Mouse (Mus musculus) G1E (cell line): ENCODE measurements around the gene Gm28048.

Experiments used
- CTCF ChIP-seq: IDR thresholded peaks from 2 replicates; pipeline ENCODE4 v1.5.1; 2012; ENCODE audit warnings: low read depth, low read length, inconsistent platforms, mixed read lengths
- GATA1 ChIP-seq: IDR thresholded peaks from 2 replicates; pipeline ENCODE4 v1.6.1; 2012; ENCODE audit warnings: borderline replicate concordance, low read length, inconsistent platforms, mixed read lengths
- GATA2 ChIP-seq: IDR thresholded peaks from 2 replicates; pipeline ENCODE4 v1.6.1; 2012; ENCODE audit warnings: low read depth, low read length, inconsistent platforms, borderline replicate concordance
- POLR2AphosphoS5 ChIP-seq: IDR thresholded peaks from 2 replicates; pipeline ENCODE4 v1.6.1; 2012; ENCODE audit warnings: low read depth, low read length, inconsistent platforms; ENCODE audit not compliant: insufficient replicate concordance
- TAL1 ChIP-seq: conservative IDR thresholded peaks from 2 replicates; pipeline ENCODE4 v1.6.1; 2012; ENCODE audit warnings: low read depth, low read length, inconsistent platforms, mixed read lengths

DNA sequence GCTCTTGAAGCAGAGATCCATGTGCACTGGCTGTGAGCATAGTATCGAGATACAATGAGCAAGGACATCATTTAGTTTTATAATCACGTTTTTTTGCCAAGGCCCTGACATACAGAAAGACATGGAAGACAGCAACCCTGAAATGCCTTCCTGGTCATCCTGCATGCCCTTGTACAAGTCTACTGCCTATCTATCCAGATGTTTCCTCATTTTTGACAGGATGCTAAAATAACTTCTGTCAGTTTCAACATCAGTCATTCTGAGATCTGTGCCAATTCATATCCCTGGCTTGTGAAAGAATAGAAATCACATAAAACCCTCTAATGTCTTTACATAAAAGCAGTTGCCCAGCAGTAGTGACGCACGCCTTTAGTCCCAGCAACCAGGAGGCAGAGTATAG lies 84.8 kb downstream of the Gm28048 start:
- no peak for TF ChIP-seq GATA1
- TF ChIP-seq CTCF: no peak
- no peak for TF ChIP-seq POLR2AphosphoS5
- no peak for TF ChIP-seq TAL1
- TF ChIP-seq GATA2: no peak
